Mouse (Mus musculus): ENCODE measurements at regions not wholly inside any gene's neighbourhood (a gene's known extent, or its start where the extent isn't known, plus 50 kb on each side); places are given as distances from the start of the nearest gene placed in this dataset.
"Not testable (repeated sequence)": the region's sequence is repeated elsewhere in the genome, so short reads cannot be mapped to it uniquely, and the experiment has no call there.

DNA sequence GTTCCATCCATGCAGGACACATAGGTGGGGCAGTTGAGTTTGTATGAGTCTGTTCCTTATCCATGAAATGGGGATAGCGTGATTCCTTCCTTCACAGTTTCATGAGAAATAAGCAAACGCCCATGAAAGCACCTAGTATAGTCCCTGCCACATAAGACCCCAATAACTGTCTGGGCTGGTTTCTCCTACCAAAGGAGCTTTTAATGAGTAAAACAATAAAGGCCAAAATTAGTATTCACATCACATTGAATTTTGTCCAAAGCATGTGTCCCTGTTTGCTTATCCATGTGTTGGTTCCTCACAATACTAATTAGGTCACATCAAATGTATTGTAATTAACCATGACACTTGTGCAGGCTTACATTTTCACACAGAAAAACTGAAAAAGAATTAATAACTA lies 221.3 kb downstream of the Prdm13 start:
- in situ Hi-C loops (cut with MboI, MseI): no loop called here

DNA sequence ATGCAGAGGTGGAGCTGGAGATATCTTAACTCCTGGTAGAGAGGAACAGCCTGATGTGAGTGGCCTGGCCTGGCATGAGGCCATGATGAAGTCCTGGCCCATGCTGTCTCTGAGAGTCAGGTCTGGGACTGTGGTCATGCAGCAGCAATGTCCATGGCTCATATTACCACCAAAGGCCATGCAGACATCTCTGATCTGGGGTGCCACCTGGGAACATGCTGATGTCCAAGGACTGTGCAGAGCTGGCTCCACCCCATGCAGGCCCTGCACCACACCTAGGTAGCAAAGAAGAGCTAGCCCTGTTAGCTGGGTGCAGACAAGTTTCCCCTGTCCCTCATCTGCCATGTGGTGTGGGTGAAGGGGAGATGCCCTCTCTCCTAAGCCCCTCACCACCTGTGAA lies 244.5 kb downstream of the Prdm13 start:
- in situ Hi-C loops (cut with MboI, MseI): no loop called here

DNA sequence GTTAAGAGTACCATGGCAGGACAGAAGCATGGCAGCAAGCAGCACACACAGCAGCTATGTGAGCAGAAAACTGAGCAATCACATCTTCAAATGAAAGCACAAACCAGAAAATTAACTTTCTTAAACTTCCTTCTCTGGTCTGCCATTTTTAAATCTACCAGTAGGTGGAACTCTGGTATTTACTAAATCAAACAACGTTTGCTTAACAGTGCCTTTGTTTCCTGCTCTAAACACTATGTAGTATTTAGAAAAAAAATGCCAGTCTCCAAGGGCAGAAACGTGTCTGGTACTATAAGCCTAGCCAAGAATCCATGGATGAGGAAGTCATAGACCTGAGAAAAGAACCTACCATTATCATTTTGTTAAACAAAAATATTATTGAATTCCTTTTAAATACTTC lies 249.1 kb downstream of the Prdm13 start:
- in situ Hi-C loops (cut with MboI, MseI): no loop called here

DNA sequence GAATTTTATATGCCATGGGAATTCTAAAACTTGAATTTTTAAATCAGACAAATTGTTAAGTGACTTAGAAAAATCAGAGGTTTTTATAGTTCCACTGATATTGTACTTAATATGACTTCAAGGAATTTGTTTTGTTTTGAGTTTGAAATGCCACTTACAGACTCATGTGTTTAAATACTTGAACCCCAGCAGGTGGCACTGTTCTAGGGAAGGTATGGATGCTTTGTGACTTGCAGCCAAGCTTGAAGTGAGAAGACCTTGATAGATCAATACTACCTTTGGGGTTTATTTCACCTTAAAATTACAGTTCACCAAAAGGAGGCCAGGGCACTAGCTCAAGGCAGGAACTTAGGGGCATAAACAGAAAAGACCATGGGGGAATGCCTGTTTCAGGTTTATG lies 277.9 kb downstream of the Prdm13 start:
- in situ Hi-C loops (cut with MboI, MseI): no loop called here

DNA sequence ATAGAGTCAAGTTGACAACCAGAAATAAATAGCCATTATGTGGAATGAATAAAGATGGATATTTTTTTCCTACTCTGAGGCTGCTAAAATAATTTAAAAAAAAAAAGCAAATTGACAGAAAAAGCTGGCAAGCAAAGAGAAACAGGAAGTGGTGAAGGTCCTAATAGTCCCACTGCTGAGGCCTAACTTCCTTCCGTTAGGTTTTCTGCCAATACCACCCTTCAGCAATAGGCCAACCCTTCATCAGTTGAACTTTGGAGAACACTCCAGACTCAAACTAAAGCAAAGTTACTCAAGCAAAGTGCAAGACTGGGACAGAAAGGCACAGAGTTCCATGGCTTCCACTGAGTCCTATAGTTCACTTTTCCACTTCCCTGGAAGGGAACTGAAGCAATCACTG lies 316.4 kb downstream of the Prdm13 start:
- in situ Hi-C loops (cut with MboI, MseI): loop anchor here (25.0 kb wide), 1 partner anchor 1257 kb away; no protein-coding TSS in a partner anchor

DNA sequence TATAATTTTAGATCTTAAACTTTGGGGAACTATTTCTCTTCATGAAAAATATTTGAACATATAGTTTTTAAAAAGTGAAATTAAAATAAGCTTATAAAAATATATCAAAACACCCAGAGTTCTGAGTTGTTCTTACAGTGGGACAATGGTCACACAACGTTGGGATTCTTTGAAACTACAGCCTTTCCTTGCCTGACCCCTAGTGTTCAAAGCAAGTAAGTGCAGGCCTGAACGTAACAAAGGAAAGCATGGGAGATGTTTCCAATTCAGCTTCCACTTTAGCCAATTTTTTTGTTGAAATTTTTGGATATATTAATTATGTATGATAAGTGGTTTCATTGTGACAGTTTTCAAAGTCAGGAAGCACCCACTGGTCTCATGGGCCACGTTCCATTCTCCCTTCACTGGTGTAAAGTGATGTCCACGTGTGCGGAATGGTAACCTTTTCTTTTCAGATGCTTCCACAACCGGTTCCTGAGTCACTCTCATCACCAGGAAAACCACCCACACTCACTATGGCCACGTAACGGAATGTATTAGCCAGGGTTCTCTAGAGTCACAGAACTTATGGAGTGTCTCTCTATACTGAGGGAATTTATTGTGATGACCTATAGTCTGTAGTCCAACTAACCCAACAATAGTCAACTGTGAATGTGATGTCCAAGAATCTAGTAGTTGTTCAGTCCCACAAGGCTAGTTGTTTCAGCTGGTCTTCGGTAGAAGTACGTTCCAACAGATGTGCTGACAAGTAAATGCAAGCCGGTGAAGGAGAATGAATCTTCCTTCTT lies 317.3 kb downstream of the Prdm13 start:
- in situ Hi-C loops (cut with MboI, MseI): loop anchor here (25.0 kb wide), 1 partner anchor 1256 kb away; no protein-coding TSS in a partner anchor

DNA sequence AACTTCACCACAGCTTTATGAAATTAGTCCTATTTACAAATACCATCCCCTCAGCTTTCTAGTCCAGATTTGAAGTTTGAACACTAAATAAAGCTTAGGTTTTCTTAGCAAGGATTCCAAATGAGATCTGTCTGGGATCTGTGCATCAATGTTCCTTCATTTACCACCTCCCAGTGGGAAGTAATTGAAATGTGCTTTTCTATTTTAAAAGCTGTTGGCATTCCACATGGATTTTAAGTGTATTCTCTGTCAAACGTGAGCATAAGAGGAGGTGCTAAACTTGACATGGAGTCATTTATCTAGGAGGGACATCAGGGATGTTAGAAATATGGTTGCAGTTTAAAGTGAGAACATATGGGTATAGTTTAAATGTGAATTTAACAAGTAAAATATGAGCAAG lies 364.0 kb downstream of the Prdm13 start:
- in situ Hi-C loops (cut with MboI, MseI): no loop called here

DNA sequence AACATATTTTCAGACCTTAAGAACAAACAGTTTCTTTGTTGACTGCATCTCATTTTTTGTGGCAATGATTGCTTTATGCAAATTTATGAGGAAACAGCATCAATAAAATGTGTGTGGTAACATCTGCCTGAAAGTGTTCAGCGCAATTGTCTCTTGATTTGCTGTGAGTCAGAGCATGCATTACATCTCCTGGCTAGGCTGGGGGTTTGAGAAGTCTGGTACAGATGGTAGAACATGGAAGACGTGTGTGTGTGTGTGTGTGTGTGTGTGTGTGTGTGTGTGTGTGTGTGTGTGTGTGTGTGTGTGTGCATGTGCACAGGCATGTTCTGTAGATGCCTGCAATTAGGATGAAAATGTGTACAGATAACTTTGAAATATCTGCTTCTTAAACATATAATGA lies 376.5 kb downstream of the Prdm13 start:
- in situ Hi-C loops (cut with MboI, MseI): not testable (repeated sequence)

DNA sequence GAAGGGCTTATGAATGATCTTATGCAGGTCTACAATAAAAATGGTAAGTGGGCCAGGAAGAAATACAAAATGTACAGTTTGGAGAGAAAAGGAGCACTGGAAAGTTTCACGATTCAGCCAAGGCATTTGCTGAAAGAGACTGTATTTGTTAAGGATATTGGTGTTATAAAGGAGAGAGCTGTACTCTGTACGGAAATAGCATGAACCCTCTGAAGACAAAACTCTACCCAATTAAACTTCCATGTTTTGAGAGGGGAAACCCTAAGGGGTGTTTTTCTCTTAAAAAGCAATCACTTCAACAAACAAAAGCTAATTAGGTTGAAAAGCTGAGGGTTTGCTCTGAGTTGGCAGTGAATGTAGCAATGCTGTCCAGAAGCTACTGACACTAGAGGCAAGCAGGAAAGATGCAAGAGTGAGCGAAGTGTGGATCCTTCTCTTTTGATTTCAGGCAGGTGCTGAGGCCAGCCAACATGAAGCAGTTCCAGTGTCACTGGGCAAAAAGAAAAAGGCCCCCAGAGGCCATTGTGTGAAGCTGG lies 378.2 kb downstream of the Prdm13 start:
- in situ Hi-C loops (cut with MboI, MseI): no loop called here

DNA sequence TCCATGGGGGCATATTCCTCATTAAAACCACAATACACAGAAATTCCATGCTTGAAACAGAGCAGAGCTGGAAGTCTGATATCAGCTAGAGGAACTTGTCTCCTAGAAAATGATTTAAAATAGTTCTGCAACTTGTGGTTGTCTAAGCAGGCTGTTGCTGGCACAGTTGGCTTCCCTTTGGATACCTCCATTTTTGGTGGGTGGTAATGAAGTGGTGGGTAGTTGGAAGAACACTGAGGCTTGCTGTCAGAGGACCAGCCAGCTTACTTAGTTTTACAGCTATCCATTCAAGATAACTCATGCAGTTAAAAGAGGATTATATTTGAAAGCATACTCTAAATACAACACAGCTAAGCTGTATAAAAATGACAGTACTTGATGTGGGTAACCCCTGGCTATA lies 385.6 kb downstream of the Prdm13 start:
- in situ Hi-C loops (cut with MboI, MseI): no loop called here

DNA sequence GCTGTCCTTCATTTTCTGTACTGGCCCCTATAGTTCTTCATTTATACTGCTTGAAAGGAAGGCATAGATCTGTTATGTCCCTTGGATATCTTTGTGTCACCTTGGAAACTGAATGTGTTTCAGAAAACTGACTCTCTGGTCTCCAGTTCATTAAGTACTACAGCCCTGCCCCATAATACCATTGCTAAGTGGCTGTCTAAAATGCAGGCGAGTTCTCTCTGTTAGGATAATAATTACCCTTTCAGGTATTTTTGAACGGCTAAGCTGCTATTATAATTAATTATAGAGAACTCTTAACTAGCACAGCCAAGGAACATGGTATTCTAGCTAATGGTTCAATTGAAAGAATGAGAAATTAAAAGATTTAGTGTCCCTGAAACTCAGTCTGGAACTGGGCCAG lies 418.5 kb downstream of the Prdm13 start:
- in situ Hi-C loops (cut with MboI, MseI): no loop called here

DNA sequence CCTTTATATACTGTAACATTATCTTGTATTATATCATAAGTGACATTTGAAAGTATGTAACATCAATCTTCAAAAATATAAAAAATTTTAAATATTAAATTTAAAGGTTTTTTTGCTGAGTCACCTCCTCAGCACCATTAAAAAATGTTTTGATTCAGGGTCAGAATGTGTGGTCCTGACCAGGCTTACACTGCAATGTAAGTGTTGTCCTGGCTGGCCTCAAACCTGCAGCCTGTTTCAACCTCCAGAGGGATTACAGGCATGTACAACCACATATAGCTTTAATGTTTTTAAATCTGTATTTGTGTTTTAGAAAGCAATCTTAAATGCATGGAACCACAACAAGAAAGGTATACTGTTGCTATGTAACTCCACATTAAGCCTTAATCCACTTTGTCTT lies 418.9 kb downstream of the Prdm13 start:
- in situ Hi-C loops (cut with MboI, MseI): no loop called here

DNA sequence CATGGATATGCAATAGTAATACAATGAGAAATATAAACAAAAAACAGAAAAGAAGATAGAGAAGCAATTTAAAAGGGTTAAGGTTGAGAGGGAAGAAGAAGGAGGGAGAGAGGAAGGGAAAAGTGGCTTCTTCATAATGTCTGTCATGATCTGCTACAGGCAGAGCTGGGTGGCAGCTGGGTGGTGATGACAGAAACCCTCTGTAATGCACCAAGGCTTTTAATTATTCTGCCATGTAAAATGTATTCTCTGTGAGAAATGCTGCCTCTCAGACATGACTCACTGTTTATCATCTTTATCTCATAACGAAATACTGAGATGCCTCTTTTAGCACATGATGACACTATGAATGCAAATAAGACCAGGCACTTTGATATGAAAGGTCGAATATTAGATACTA lies 435.4 kb downstream of the Prdm13 start:
- in situ Hi-C loops (cut with MboI, MseI): no loop called here

DNA sequence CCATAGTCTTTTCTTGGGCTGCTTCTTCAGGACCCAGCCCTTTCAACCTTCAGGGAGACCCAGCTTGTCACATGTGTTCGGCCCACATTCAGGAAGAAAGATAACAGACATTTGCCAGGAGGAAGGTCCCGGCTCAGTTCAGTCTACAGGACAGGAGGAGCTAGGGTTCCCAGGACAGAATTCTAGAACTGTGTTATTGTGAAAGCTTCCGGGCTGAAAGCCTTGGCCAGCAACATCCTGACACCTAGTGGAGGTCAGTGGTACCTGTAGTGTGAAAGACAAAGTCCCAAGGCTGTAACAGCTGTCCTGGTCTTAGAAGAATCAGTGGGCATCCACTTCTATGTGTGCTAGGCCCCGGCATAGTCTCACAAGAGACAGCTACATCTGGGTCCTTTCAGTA lies 463.1 kb downstream of the Prdm13 start:
- in situ Hi-C loops (cut with MboI, MseI): loop anchor here (10.0 kb wide), 1 partner anchor 1028 kb away; no protein-coding TSS in a partner anchor

DNA sequence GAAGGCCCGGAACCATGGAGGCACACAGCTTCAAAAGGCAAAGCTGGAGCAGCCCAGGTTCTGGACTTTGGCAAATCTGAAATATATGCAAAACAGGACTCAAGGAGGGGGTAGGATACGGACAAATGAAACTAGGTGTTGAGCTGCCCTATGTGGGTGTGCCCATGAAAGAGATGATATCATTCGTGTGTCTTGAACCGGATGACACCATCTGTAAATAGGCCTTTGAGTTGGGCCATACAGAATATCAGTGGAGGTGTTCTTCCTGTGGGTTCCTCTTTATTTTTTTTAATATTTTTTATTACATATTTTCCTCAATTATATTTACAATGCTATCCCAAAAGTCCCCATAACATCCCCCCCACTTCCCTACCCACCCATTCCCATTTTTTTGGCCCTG lies 478.1 kb downstream of the Prdm13 start:
- in situ Hi-C loops (cut with MboI, MseI): no loop called here

DNA sequence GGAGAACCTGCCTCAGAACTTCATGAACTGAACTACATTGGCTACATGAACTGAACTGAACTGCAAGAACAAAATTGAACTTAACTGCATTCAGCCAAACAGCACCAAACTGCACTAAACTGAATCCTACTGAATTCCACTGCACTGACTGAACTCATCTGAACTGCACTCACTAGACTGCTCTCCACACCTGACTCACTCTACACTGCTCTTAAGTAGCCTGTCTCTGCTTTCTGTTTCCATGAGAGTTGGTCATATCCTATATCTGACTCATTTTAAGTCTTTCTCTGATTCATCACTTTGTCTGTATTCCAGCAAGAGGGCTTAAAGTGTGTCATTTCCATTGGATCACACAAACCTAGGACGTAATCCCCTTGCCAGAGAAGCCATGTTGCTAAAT lies 490.1 kb downstream of the Prdm13 start:
- in situ Hi-C loops (cut with MboI, MseI): no loop called here

DNA sequence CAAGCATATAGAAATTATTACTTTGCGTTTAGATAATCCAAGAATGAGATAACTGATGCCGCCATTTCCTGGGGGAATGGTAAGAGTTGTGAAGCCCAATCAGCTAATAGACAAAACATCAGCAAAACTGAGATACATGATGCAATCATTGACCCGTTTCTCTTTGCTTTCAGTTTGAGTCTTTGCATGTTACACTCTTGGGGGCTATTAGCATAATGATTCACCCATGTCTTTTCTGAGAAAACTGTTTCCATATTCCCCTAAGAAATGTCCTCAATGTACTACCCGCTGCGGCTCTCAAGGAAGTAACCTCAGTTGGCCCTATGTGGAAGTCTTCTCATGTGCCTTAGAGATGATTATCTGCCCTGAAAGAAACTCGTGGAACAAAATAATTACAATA lies 512.0 kb downstream of the Prdm13 start:
- in situ Hi-C loops (cut with MboI, MseI): no loop called here

DNA sequence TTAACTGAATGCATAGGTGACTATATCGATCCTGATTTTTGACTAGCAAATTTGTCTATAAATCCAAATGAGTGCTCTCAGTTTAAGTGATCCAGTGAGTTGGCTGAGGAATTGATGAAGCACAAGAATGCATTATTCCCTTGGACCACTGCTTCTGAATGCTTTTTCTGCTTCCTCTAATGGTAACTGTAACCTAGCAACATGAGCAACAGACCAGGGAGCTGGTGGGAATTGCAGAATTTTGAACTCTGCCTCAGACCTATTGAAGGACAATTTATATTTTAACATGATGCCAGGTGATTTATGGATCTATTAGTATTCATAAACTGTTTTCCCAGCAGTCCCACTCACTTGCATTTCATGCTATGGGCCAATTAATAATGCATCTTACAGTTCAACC lies 512.7 kb downstream of the Prdm13 start:
- in situ Hi-C loops (cut with MboI, MseI): no loop called here

DNA sequence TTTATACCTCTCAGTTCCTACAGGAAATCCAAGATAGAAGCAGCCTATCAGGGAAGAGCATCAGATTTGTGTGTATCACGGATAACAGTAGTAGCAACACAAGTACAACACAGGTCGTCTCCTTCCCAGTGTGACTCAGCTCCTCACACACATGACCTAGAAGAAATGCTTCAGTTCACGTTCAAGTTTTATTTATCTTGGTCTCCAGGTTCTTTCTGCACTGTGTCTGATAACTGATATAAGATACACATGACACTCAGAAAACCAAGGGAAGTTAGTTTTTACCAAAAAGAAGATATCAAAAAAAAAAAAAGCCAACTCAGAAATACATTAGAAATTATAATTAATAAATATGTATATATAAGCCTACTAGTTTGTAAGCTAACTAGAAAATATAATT lies 515.0 kb downstream of the Prdm13 start:
- in situ Hi-C loops (cut with MboI, MseI): no loop called here

DNA sequence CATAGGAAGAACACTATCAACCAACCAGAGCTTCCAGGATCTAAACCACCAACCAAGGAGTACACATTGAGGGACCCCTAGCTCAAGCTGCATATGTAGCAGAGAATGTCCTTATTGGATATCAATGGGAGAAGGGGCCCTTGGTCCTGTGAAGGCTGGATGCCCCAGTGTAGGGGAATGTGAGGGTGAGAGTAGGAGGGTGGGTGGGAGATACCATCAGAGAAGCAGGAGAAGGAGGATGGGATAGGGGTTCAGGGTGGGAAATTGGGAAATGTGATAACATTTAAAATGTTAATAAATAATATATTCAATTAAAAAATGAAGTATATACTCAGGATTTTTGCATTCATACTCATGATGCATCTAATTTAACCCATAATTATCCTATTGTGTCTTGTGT lies 523.6 kb downstream of the Prdm13 start:
- in situ Hi-C loops (cut with MboI, MseI): no loop called here

DNA sequence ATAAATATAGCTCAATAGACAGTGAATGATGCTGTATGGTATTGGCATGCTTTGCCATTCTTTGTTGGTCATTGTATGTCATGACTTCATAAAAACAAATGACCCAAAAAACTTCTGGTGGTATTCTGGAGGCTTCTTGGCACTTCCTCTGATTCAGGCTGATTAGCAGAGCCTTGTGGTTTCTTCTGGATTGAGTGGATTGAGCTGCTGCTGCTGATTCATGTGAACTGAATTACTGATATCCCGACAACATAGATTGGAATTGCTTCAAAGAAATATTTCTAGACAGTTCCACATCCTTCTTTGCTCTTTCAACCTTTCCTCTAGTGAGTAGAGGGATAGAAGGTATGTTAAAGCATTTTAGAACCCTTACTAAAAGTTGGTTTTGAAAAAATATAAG lies 559.9 kb downstream of the Prdm13 start:
- in situ Hi-C loops (cut with MboI, MseI): no loop called here

DNA sequence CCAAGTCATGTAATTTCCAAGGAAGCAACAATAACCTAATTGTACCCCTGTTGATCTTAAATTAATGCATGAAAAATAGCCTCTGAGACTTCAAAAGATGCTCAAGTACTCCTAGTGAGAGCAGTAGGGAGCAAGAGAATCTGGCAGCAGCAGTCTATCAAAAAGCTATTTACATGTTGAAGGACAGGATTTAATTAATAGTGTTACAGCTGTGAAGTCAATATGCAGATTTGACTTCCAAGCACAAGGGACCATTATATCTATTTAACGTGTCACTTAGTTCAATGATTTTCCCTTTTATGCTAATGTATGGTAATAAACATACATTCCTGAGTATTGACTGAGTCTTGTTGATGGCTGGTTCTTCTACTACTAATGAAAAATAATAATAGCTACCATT lies 590.0 kb downstream of the Prdm13 start:
- in situ Hi-C loops (cut with MboI, MseI): no loop called here

DNA sequence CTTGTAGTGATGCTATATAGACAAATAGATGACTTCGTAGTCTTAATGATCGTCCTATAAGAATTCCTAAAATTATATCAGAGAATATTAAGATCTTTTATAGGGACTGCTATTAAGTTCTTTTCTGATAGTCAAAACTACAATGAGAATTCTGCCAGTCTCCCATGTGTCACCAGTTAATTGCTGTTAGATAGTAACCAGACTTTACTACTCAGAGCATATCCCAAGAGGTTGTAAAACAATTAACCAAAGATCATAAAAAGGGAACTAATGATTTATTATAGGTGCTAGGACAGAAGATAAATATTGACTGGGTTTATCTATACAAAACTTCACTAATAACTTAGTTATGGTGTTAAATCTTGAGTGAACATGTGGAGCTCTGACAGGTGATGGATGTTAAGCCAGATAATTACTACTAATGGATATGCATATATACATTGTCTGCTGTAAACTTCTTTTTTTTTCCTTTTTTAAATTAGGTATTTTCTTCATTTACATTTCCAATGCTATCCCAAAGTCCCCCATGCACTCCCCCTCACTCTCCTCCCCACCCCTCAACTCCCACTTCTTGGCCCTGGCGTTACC lies 615.5 kb downstream of the Prdm13 start:
- in situ Hi-C loops (cut with MboI, MseI): no loop called here
